Mouse (Mus musculus): ENCODE results near the gene Arl2bp.

GRCm38 (mm10) chr8:94678582-94678981, 12.2 kb downstream of the Arl2bp start:
- no peak for TF ChIP-seq POLR2A (IDR thresholded peaks at IDR 0.05; ENCODE audit: borderline replicate concordance, insufficient read depth, low read length)
- TF ChIP-seq CTCF (IDR thresholded peaks at IDR 0.05; ENCODE audit: borderline replicate concordance, insufficient read depth, low read depth, low read length), result no peak
